Mouse (Mus musculus): ENCODE data around the gene Pigq.

The Pigq gene

DNA sequence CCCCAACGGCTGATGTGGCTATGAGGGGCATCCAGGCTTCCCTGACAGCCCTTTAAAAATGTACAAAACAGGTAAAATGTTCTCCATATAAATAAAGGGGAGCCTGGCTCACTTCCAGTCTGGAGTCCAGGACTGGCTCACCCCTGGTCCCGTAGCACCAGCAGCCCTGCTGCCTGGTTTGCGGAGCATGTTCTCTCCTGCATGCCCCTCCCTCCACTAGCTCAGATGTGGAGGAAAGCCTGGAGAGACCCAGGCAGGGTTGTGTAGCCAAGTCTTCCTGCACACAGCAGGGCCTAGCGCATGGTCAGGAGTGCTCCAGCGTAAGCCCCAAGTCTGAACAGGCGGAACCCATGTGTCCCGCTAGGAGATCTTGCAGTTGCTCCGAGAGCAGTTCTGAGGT is 61.5 kb downstream of the Pigq start:
- no peak for DNase-seq (ENCODE audit: low spot score in 2 of 2)

DNA sequence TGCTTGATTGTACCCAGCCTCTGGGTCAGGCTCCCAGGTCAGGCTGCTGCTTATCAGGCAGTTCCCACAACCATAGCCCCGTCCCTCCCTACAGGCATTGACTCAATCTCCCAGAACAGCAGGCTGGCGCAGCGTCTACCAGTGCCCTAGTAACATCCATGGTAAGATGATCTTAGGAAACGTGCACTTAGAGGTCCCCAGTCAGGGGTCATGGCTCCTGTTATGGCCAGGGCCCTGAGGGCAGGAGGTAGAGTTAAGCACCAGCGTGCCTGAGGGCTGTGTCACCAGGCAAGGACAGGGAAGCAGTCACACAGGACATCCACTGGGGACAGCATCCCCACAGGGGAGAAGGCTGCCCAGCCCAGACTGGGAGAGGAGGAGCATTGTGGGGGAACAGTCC is 62.4 kb downstream of the Pigq start:
- no peak for DNase-seq (ENCODE audit: low spot score in 2 of 2)

- DNase-seq (ENCODE audit: low spot score in 2 of 2), result no peak
Measured at GRCm38 (mm10) chr17:25881691-25882090, 63.0 kb downstream of the Pigq start.

DNA sequence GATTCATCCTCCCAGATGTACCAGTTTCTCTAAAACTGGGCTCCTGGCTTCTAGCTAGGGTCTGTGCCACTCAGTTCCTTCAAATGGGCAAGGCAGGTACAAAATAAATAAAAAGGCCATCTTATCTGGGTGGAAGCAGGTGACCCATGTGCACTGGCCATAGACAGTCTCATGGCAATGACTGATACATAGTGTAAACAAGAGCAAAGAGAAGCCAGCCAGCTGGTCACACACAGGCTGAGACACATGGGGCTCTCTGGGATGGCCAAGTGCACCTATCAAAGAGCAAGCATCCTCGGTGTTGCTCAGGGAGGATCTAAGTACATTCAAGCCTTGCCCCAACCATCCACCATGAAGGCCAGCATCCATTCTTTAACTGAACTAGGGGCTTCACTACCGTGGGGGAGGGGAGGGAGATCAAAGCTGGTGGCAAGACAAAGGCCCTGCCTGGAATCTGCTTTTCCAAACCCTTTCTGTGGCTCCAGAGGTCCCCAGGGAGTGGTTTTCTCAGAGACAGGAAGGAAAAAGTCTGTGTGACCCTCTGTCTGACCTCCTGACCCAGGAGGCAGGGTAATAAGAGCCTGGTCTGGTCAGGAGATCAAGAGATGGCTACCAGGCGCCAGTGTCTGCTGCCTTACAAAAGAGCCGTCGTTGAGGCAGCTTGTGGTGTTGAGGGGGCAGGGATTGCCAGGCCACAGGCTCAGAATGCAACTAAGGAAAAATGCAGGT is 63.7 kb downstream of the Pigq start:
- DNase-seq (ENCODE audit: low spot score in 2 of 2), result no peak

DNA sequence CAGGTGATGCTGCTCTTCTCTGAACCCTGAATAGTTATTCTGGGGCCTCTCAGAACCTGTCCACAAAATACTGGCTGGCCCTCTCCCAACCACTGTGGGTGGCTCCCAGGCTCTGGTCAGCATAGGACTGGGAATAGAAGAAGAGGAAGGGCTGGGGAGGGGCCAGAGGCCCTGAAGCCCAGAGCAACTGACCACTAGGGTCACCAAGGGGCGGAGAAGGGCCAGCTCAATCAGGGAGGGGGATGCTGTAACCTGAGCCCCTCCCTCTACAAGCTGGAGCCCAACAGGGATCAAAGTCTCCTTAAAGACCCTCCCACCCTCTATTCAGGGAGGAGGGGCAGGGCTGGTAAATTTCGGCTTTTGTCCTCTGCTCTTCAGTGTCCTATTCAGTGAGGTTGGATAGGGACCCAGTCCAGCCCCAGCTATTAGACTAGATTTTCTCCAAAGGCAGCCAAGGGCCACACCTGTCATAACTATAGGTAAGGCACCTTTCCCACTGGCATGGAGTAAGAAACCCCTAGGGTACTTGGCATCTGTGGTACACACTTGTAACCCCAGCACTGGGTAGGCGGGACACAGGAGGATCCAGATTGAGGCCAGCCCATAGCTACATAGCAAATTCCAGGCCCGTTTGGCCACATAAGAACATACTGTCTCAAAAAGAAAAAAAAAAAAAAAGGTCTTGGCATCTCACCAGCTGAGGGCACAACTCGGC is 64.4 kb downstream of the Pigq start, which contains the start of gene Wfikkn1:
Gene Wfikkn1 (minus strand): TSS at position 663 of the 715 bp plus-strand sequence.
- no peak for DNase-seq (ENCODE audit: low spot score in 2 of 2)

DNA sequence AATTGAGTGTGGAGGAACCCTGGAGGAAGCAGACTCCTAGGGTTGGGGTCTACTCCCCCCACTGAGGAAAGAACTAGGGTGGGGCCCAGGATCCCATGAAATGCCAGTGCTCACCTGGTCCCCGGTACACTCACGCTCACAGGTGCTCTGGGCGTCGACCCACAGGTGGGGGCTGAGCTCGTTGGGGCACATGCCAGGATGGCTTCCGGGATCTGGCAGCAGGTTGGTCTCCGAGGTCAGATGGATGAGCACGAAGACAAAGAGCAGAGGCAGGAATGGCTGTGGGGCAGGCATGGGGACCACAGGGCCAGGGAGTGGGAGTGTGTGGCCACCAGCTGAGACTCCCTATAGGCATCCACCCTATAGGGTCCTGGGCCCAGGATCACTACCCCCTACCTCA is 65.0 kb downstream of the Pigq start:
- DNase-seq (ENCODE audit: low spot score in 2 of 2), result no peak

GRCm38 (mm10) chr17:25879261-25879660 is 65.5 kb downstream of the Pigq start:
- DNase-seq (ENCODE audit: low spot score in 2 of 2), result no peak

DNA sequence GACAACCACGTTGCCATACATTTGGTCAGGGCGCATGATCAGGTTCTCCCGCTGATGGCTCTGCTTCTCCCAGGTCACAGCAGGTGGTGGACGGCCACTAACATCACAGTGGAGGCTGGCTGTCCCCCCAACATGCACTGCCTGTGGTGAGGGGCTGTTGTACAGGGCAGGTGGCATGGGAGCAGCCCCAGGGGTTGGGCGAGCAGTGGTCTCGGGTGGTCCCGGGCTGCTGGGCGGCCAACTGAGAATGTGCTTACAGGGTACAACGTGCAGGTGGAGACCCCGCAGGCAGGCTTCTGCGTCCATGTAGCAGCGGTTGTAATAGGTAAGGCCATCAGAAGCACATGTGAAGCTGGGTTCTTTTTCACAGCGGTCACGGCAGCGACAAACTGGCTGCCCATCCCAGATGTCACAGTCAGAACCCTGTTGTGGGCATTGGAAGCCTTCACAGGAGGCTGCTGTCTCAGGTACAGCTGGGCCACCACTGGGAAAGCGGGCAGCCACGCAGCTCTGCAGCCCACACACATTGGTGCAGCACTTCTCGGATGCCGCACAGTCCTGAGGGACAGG is 66.0 kb downstream of the Pigq start:
- DNase-seq (ENCODE audit: low spot score in 2 of 2), result no peak

GRCm38 (mm10) chr17:25877741-25878610 is 66.8 kb downstream of the Pigq start:
- no peak for DNase-seq (ENCODE audit: low spot score in 2 of 2)

- no peak for DNase-seq (ENCODE audit: low spot score in 2 of 2)
Measured at GRCm38 (mm10) chr17:25877025-25877424, 67.7 kb downstream of the Pigq start.

Measured in urinary bladder, postnatal 36 days (tissue).